In genomic region chr17:48097743-48098527, GRCm38 (mm10) we compare ENCODE assay signal across 8 mouse cellular contexts. TPM values are rescaled to one million over a fixed set of nuclear protein-coding genes. Genes with fewer than 3 reads are reported as not detected.
DNase-seq lines count a peak whose midpoint lies in the region; ATAC-seq lines count a peak whose summit lies in the region.

No protein-coding gene starts in this region.

- DNase-seq in heart, postnatal 25 days (ENCODE audit: low spot score): no peak
- peak; percentile 13 for DNase-seq in Muller cell, postnatal 12 days (ENCODE audit: inconsistent ontology term)
- no peak for DNase-seq in hindbrain, embryonic 14.5 days (ENCODE audit: low spot score)
- no peak for DNase-seq in layer of hippocampus, postnatal 25 days (ENCODE audit: extremely low spot score in 1 of 2, low spot score in 1 of 2)
- no peak for DNase-seq in natural killer cell, adult 2 months (ENCODE audit: low spot score in 2 of 2)
- no peak for DNase-seq in thymus, postnatal 36 days

- WGBS in heart, embryonic 11.5 days (ENCODE audit: insufficient replicate concordance): under 1% methylated on average over 43 of the region's 43 CpGs
- under 1% methylated on average over 38 of the region's 43 CpGs for WGBS in hindbrain, embryonic 14.5 days
- under 1% methylated on average over 38 of the region's 43 CpGs for WGBS in midbrain, embryonic 12.5 days

- peak overlapping the region; percentile 87 for H3K4me2 ChIP-seq in heart, embryonic 11.5 days
- H3K4me2 ChIP-seq in hindbrain, embryonic 14.5 days (replicated peaks): peak overlapping the region; percentile 48
- H3K4me2 ChIP-seq in midbrain, embryonic 12.5 days (replicated peaks): peak overlapping the region; percentile 55

- no peak for ATAC-seq in heart, embryonic 11.5 days (replicated peaks; ENCODE audit: insufficient number of reproducible peaks, low FRiP score, low TSS enrichment)
- no peak for ATAC-seq in hindbrain, embryonic 14.5 days (ENCODE audit: low FRiP score)
- ATAC-seq in midbrain, embryonic 12.5 days (ENCODE audit: low FRiP score, low read depth): no peak

- H3K9me3 ChIP-seq in heart, embryonic 11.5 days (replicated peaks; ENCODE audit: control insufficient read depth, low read length): no peaks in the 10 kb centered on the region
- H3K9me3 ChIP-seq in hindbrain, embryonic 14.5 days (ENCODE audit: control insufficient read depth, low read length): no peaks in the 10 kb centered on the region
- H3K9me3 ChIP-seq in midbrain, embryonic 12.5 days: 0 out of 2 replicates have a peak, but pooled peaks cover 4% of the 10 kb centered on the region

- intact Hi-C loops in heart, postnatal 25 days (cut with DNase I): loop anchor here (5.0 to 10.0 kb wide), 2 partner anchors 176 to 193 kb away; partner anchors contain the start of gene Foxp4

- peak overlapping the region; percentile 60; the same call in 1 of the 2 replicates for H3K9ac ChIP-seq in heart, embryonic 11.5 days (ENCODE audit: low read depth, low read length)
- 0 out of 2 replicates have a peak overlapping the region, but pooled peaks have one; percentile 1 for H3K9ac ChIP-seq in hindbrain, embryonic 14.5 days
- H3K9ac ChIP-seq in midbrain, embryonic 12.5 days (replicated peaks): peak overlapping the region; percentile 42

- peak overlapping the region; percentile 41 for H3K4me3 ChIP-seq in heart, embryonic 11.5 days (ENCODE audit: low read depth, low read length)
- peak overlapping the region; percentile 19 for H3K4me3 ChIP-seq in hindbrain, embryonic 14.5 days (replicated peaks; ENCODE audit: low read length)
- peak overlapping the region; percentile 31 for H3K4me3 ChIP-seq in midbrain, embryonic 12.5 days

- H3K36me3 ChIP-seq in heart, embryonic 11.5 days (ENCODE audit: control insufficient read depth, insufficient read depth, low read length): no peaks in the 10 kb centered on the region
- no peaks in the 10 kb centered on the region for H3K36me3 ChIP-seq in hindbrain, embryonic 14.5 days (replicated peaks; ENCODE audit: control insufficient read depth, insufficient read depth)
- no peaks in the 10 kb centered on the region for H3K36me3 ChIP-seq in midbrain, embryonic 12.5 days

- H3K4me1 ChIP-seq in heart, embryonic 11.5 days (ENCODE audit: control insufficient read depth, insufficient read depth, low read length): peaks cover 34% of the 10 kb centered on the region
- H3K4me1 ChIP-seq in hindbrain, embryonic 14.5 days (replicated peaks; ENCODE audit: control insufficient read depth, insufficient read depth, low read length): peaks cover 16% of the 10 kb centered on the region
- peaks cover 51% of the 10 kb centered on the region for H3K4me1 ChIP-seq in midbrain, embryonic 12.5 days

- peaks cover 61% of the 10 kb centered on the region for H3K27me3 ChIP-seq in heart, embryonic 11.5 days (ENCODE audit: control insufficient read depth, insufficient read depth, low read length)
- H3K27me3 ChIP-seq in hindbrain, embryonic 14.5 days (ENCODE audit: control insufficient read depth, insufficient read depth, low read length): peaks cover 72% of the 10 kb centered on the region
- H3K27me3 ChIP-seq in midbrain, embryonic 12.5 days: peaks cover 71% of the 10 kb centered on the region

- H3K27ac ChIP-seq in heart, embryonic 11.5 days (ENCODE audit: low read depth, low read length): no peak overlapping the region
- H3K27ac ChIP-seq in hindbrain, embryonic 14.5 days: no peak overlapping the region
- H3K27ac ChIP-seq in midbrain, embryonic 12.5 days (replicated peaks): no peak overlapping the region

RNA-seq across cellular contexts. Expression of gene 1700067P10Rik, which starts 8.8 kb away (rescaled TPM):
- not detected in 2 replicates for polyA plus RNA-seq in heart, embryonic 11.5 days (2014; fragmentation: Nextera tagmentation; extraction: Ambion mirVana)
- not detected for total RNA-seq in heart, postnatal 25 days (2021)
- 0.18 TPM in 1 of 2 replicates, not detected in the other for polyA plus RNA-seq in hindbrain, embryonic 14.5 days (2014; fragmentation: Nextera tagmentation; extraction: Ambion mirVana)
- not detected in 2 replicates for polyA plus RNA-seq in midbrain, embryonic 12.5 days (2016; fragmentation: Nextera tagmentation; extraction: Ambion mirVana)
- total RNA-seq in layer of hippocampus, postnatal 25 days (2021): not detected

RNA-seq across cellular contexts. Expression of gene 9830107B12Rik, which starts 48.1 kb away (rescaled TPM):
- not detected in 2 replicates for polyA plus RNA-seq in heart, embryonic 11.5 days (2014; fragmentation: Nextera tagmentation; extraction: Ambion mirVana)
- total RNA-seq in heart, postnatal 25 days (2021): not detected
- polyA plus RNA-seq in hindbrain, embryonic 14.5 days (2014; fragmentation: Nextera tagmentation; extraction: Ambion mirVana): not detected in 2 replicates
- 0.09 TPM in 1 of 2 replicates, not detected in the other for polyA plus RNA-seq in midbrain, embryonic 12.5 days (2016; fragmentation: Nextera tagmentation; extraction: Ambion mirVana)
- not detected for total RNA-seq in layer of hippocampus, postnatal 25 days (2021)

RNA-seq across cellular contexts. Expression of gene 1700122O11Rik, which starts 59.8 kb away (rescaled TPM):
- not detected in 2 replicates for polyA plus RNA-seq in heart, embryonic 11.5 days (2014; fragmentation: Nextera tagmentation; extraction: Ambion mirVana)
- not detected for total RNA-seq in heart, postnatal 25 days (2021)
- not detected in 2 replicates for polyA plus RNA-seq in hindbrain, embryonic 14.5 days (2014; fragmentation: Nextera tagmentation; extraction: Ambion mirVana)
- polyA plus RNA-seq in midbrain, embryonic 12.5 days (2016; fragmentation: Nextera tagmentation; extraction: Ambion mirVana): not detected in 2 replicates
- total RNA-seq in layer of hippocampus, postnatal 25 days (2021): not detected

Comparison
In these comparisons a context has a peak if more than half of its experiments do, and no peak if none do; other contexts are left out.
1. H3K9ac ChIP-seq: peak in every context shown above with its lines; median percentile 60 in heart, embryonic 11.5 days; 42 in midbrain, embryonic 12.5 days; 1 in hindbrain, embryonic 14.5 days.